Mouse (Mus musculus) forebrain, embryonic 14.5 days (tissue): Measurements from ENCODE around the gene Dcun1d3. TPM values are rescaled to one million over a fixed set of nuclear protein-coding genes. Genes with fewer than 3 reads are reported as not detected.

ENCODE experiments used
- ATAC-seq: fragments of 200-750 bp; cut with Nextera tagmentation; 2 replicates; pipeline ENCODE4 v1.8.0; 2017; ENCODE audit warnings: mild to moderate bottlenecking, moderate library complexity
- DNase-seq: peaks from one replicate; pipeline ENCODE4 v3.0.0-alpha.2; 2015; ENCODE audit warnings: low spot score
- H3K27ac ChIP-seq: fragments of 300-500 bp; sonication (generic); 2 replicates; pipeline ENCODE4 v1.5.1; 2014; ENCODE audit warnings: low read depth, mild to moderate bottlenecking, control low read depth, low read length, moderate library complexity
- H3K27me3 ChIP-seq: fragments of 300-500 bp; sonication (generic); replicated peaks from 2 replicates; pipeline ENCODE4 v1.6.1; 2014; ENCODE audit warnings: low read length, control low read depth, mixed read lengths; ENCODE audit not compliant: control insufficient read depth, insufficient read depth
- H3K36me3 ChIP-seq: fragments of 300-500 bp; sonication (generic); 2 replicates; pipeline ENCODE4 v1.6.1; 2014; ENCODE audit warnings: low read length, control low read depth; ENCODE audit not compliant: control insufficient read depth, insufficient read depth
- H3K4me1 ChIP-seq: fragments of 300-500 bp; sonication (generic); 2 replicates; pipeline ENCODE4 v1.6.1; 2014; ENCODE audit warnings: antibody characterized with exemption, low read length, control low read depth; ENCODE audit not compliant: control insufficient read depth, insufficient read depth
- H3K4me2 ChIP-seq: fragments of 300-500 bp; sonication (generic); 2 replicates; pipeline ENCODE4 v1.6.1; 2014; ENCODE audit warnings: mild to moderate bottlenecking, control low read depth, low read length
- H3K4me3 ChIP-seq: fragments of 300-500 bp; sonication (generic); 2 replicates; pipeline ENCODE4 v1.5.1; 2014; ENCODE audit warnings: low read depth, low read length, control low read depth
- H3K9ac ChIP-seq: fragments of 300-500 bp; sonication (generic); 2 replicates; pipeline ENCODE4 v1.6.1; 2014; ENCODE audit warnings: mild to moderate bottlenecking, low read length, control low read depth, moderate library complexity
- H3K9me3 ChIP-seq: fragments of 300-500 bp; sonication (generic); replicated peaks from 2 replicates; pipeline ENCODE4 v1.6.1; 2016; ENCODE audit warnings: low read length, control low read depth, mixed read lengths; ENCODE audit not compliant: control insufficient read depth
- WGBS: fragments of 180-500 bp; shearing (Covaris S2); extraction: QIAGEN DNeasy Blood & Tissue Kit; methylation state at CpG from one replicate; pipeline ENCODE4 v1.1.7; 2014; 5-methylcytosine and 5-hydroxymethylcytosine counted together
- polyA plus RNA-seq: library from polyadenylated mRNA; unstranded; fragments of >200 nt; fragmentation: Nextera tagmentation; extraction: Ambion mirVana; gene quantifications from 2 replicates; pipeline ENCODE4 v1.2.1, GENCODE M21; 2014

Dcun1d3 gene
- polyA plus RNA-seq, 1 experiment from 2014 or later: 9.2 TPM

DNA sequence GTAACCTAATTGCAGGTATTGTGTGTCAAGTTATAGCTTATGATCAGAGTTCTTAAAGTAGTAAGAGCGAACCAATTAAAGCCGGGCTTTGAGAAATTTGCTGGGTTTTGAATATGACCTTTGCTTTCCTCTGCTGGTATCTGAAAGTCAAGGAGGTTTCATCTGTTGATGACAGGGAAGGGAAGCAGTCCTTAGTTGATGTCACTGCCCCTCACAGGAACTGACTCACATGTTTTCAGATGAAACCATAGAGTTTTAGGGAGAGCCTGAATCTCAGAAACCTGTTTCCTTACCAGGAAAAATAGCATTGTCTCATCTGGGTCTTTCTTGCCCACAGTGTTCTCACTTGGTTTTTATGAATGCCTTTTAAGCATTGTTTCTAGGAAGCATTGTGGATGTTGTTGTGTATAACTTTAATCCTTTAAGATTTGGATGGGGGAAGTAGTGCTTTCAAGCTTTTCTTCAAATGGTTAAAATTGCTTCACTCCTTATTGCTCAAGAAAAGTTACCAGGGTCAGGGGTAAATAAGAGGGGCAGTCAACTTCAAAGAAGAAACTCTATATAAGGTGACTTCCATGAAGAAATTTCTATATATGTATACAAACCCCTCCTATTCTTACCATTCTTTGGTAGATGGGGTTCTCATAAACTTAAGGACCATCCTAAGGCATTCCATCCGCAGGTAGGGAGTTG lies 10.6 kb upstream of the Dcun1d3 start:
- H3K4me3 ChIP-seq: no peak overlapping the region
- no peaks in the 10 kb centered on the region for H3K9me3 ChIP-seq
- H3K27me3 ChIP-seq: no peaks in the 10 kb centered on the region
- no peak overlapping the region for H3K9ac ChIP-seq
- no peak for DNase-seq
- no peaks in the 10 kb centered on the region for H3K4me1 ChIP-seq
- ATAC-seq: no peak
- H3K27ac ChIP-seq: no peak overlapping the region
- H3K4me2 ChIP-seq: no peak overlapping the region
- no peaks in the 10 kb centered on the region for H3K36me3 ChIP-seq
- WGBS: 89% methylated on average over 3 of the region's 3 CpGs

DNA sequence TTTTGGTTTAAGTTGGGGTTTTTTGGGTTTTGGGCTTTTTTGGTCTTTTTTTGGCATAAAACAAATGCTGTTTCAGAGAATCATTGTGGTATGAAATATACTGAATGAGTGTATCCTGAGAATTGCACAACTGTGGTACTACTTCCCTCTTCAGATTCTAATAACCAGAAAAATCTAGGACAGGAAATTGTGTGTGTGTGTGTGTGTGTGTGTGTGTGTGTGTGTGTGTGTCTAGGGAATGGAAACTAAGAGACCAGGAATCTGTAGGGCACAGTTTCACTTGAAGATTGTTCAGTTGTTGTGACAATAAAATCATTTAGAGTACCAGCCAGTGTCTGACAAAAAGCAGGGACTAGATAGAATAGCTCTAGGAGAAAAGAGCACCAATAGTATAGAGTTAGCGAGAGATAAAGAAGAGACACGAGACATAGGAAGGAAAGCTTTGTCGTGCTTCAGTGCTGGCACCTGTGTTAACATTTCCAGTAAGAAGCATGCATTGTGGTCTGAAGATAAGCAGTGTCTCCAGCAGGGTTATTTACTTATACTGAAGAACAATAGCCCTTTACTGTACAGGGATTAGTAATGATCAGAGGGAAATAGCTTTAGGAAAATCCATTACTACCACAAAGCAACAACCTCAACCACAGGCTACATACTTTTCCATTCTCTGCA lies 3.4 kb upstream of the Dcun1d3 start:
- H3K9me3 ChIP-seq: no peaks in the 10 kb centered on the region
- no peak overlapping the region for H3K4me2 ChIP-seq
- no peak for ATAC-seq
- no peaks in the 10 kb centered on the region for H3K27me3 ChIP-seq
- H3K4me3 ChIP-seq: no peak overlapping the region
- no peak overlapping the region for H3K27ac ChIP-seq
- H3K36me3 ChIP-seq: no peaks in the 10 kb centered on the region
- peaks cover 6% of the 10 kb centered on the region; the same call in 1 of the 2 replicates for H3K4me1 ChIP-seq
- no peak overlapping the region for H3K9ac ChIP-seq
- WGBS: 82% methylated on average over 3 of the region's 3 CpGs
- DNase-seq: no peak

DNA sequence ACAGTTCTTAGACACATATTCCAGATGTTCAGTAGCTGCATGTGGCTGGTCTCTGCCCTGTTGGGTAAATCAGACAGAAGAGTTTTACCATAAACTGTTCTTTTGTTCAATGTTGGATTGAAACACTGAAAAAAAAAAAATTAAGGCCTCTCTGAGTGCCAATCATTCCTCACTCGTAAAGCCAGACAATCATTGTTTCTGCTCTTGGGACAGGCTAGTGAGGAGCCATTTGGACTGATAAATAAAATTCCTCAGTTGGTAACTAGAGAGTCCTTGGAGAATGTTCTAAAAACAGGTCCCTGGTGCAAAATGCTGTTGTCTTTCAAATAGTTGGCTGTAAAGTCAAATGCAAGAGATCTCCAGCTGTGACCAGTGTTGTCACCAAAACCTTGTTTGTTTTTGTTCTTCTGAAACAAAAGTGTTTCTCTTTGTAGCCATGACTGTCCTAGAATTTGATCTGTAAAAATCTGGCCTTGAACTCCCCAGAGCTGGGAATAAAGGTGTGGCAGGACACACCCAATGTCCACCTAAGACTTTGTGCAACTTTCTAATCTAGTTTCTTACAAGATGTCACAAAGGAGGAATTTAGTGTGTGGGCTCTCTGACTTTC lies 2.3 kb upstream of the Dcun1d3 start:
- DNase-seq: no peak
- no peak for ATAC-seq
- Histone ChIP-seq H3K36me3 (no peaks in the 10 kb centered on the region), H3K9me3 (no peaks in the 10 kb centered on the region), H3K9ac (no peak overlapping the region), H3K27me3 (no peaks in the 10 kb centered on the region), H3K4me3 (no peak overlapping the region), H3K27ac (no peak overlapping the region), H3K4me1 (peaks cover 12% of the 10 kb centered on the region; the same call in 1 of the 2 replicates), H3K4me2 (no peak overlapping the region)
- 74% methylated on average over 1 of the region's 1 CpGs for WGBS

DNA sequence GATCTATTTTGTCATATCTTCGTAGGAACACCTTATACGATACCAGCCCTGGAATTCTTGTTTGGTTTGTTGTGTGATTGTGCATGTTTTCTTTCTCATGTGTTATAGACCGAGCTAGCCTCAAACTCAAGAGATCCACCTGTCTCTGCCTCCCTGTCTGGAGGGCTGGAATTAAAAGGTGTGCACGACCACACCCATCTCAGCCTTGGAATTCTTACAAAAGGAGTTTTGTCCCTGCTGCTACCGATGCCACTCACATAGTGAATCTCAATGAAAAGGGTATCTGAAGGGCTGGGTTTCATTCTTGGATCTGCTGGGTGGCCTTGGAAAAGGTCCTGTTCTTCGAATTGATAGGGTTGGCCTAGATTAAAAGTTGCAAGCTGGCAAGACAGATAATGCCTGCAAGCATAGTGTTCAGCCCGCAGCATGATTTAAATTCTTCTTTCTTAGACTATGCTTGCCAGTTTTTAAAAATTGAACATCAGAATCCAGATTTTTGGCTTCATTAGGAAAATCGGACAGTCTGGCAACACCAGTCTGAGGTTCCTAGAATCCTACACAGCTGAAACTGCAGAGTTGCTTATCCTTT lies 1.5 kb upstream of the Dcun1d3 start:
- peaks cover 12% of the 10 kb centered on the region; the same call in 1 of the 2 replicates for H3K4me1 ChIP-seq
- no peaks in the 10 kb centered on the region for H3K9me3 ChIP-seq
- 93% methylated on average over 8 of the region's 8 CpGs for WGBS
- DNase-seq: no peak
- no peak overlapping the region for H3K27ac ChIP-seq
- H3K27me3 ChIP-seq: no peaks in the 10 kb centered on the region
- H3K4me2 ChIP-seq: no peak overlapping the region
- no peak for ATAC-seq
- H3K4me3 ChIP-seq: no peak overlapping the region
- no peak overlapping the region for H3K9ac ChIP-seq
- no peaks in the 10 kb centered on the region for H3K36me3 ChIP-seq

DNA sequence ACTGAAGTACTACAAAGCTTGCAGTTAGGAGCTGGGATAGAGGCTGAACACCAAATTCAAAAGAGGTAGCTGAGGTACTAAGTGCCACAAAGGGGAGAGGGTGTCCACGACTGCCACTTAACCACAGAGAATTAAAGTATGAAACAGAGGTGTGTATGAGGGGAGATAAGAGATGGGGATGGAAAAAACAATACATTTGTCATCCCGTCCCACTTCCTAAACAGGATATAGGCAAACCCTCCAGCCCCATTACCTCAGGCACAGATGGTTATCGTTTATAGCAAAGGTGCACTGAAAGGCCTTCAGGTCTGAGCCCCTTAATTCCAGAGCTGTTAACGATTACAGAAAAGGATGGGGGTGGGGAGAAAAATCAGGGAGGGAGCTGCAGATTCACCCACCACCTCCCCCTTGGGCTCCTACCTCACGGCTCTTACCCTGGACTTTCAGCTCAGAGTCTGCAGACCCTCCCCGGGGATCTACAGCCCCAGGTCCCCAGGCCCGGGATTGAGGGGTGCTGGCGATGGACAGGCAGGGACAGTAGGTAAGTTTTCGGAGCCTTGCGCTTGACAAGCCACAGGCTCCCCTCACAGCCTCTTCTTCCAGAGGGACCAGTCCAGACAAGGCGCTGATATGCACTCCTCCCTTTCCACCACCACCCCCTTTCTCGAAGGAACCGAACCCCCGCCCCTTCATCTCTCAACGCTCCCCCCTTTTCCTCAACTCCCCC lies 1.1 kb downstream of the Dcun1d3 start:
- Histone ChIP-seq H3K4me1 (peaks cover 12% of the 10 kb centered on the region; the same call in 1 of the 2 replicates), H3K27me3 (no peaks in the 10 kb centered on the region), H3K36me3 (no peaks in the 10 kb centered on the region), H3K9me3 (no peaks in the 10 kb centered on the region), H3K4me2 (peak overlapping the region; percentile 49), H3K9ac (peak overlapping the region; percentile 67), H3K4me3 (peak overlapping the region; percentile 60), H3K27ac (peak overlapping the region; percentile 93)
- DNase-seq: no peak
- 3% methylated on average over 15 of the region's 15 CpGs for WGBS
- ATAC-seq: peak; percentile 54

DNA sequence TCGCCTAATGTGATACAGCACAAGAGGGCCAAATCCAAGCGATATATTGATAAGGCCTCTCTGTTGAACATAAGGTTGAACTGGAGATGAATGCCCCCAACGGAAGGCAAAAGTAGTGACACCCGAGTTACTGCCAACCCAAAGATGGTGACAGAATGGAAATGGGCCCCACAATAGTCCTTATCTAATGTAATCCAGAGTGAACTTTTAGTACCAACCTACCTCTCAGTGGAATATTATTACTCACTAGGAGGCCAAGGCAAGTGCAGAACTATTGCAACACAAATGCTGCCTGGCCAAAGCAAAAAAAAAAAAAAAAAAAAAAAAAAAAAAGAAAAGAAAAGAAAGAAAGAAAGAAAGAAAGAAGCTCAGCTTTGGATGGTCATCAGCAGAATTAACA lies 3.4 kb downstream of the Dcun1d3 start:
- Histone ChIP-seq H3K4me1 (peaks cover 12% of the 10 kb centered on the region; the same call in 1 of the 2 replicates), H3K9ac (no peak overlapping the region), H3K36me3 (no peaks in the 10 kb centered on the region), H3K4me2 (no peak overlapping the region), H3K4me3 (no peak overlapping the region), H3K9me3 (no peaks in the 10 kb centered on the region), H3K27ac (no peak overlapping the region), H3K27me3 (no peaks in the 10 kb centered on the region)
- ATAC-seq (no peak), DNase-seq (no peak)
- WGBS: 90% methylated on average over 4 of the region's 4 CpGs

DNA sequence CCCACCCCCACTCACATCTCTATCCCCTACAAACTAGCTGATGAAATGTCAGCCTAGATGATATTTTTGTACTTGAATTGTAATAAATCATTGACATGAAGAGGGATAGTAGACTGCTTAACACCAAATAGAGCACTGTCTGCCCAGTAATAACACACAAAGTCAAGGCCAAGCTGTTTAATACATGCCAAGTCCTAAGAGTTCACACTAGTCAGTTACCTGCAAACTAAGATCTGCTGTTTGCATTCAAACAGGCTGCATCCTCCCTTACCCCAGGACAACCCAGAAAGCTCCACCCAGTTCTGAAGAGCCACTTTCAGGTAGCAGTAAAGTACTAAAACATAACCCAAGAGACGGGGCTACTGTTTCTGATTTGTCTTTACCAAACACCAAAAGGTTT lies 3.9 kb downstream of the Dcun1d3 start:
- no peaks in the 10 kb centered on the region for H3K27me3 ChIP-seq
- H3K36me3 ChIP-seq: no peaks in the 10 kb centered on the region
- DNase-seq: no peak
- no peak overlapping the region for H3K9ac ChIP-seq
- WGBS: 90% methylated on average over 1 of the region's 1 CpGs
- H3K4me2 ChIP-seq: no peak overlapping the region
- H3K27ac ChIP-seq: no peak overlapping the region
- no peak for ATAC-seq
- H3K4me1 ChIP-seq: peaks cover 12% of the 10 kb centered on the region; the same call in 1 of the 2 replicates
- H3K9me3 ChIP-seq: no peaks in the 10 kb centered on the region
- H3K4me3 ChIP-seq: no peak overlapping the region

DNA sequence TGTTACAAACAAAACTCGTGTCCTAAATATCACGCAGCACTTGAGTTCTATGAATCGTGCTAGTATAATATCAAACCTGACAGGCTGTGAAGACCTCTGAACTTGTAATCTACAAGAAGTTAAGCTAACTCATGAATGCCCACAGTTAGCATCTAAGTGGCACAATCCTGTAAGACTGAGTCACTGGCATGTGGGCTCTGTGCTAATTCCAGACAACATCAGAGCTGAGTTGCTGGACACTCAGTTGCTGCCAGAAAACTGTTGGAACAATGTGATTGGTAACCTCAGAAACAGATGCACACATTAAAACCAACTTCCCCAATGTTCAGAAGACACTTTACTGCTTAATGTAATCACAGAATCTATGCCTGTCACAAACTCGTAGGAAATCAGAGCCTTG lies 8.2 kb downstream of the Dcun1d3 start:
- H3K9ac ChIP-seq: no peak overlapping the region
- ATAC-seq: no peak
- WGBS: 95% methylated on average over 4 of the region's 4 CpGs

More for the DNA sequence above, 8.2 kb downstream of the Dcun1d3 start:
- H3K4me1 ChIP-seq: no peaks in the 10 kb centered on the region
- no peak overlapping the region for H3K4me2 ChIP-seq
- H3K27ac ChIP-seq: no peak overlapping the region
- DNase-seq: no peak
- H3K4me3 ChIP-seq: no peak overlapping the region
- H3K36me3 ChIP-seq: peaks cover 3% of the 10 kb centered on the region; the same call in 1 of the 2 replicates
- no peaks in the 10 kb centered on the region for H3K27me3 ChIP-seq
- no peaks in the 10 kb centered on the region for H3K9me3 ChIP-seq
